Mouse (Mus musculus) urinary bladder, adult 2 months (tissue): ENCODE results near the gene Odr4. TPM values are rescaled to one million over a fixed set of nuclear protein-coding genes. Genes with fewer than 3 reads are reported as not detected.

Source experiments
- DNase-seq: peaks from one replicate; pipeline ENCODE4 v3.0.0; 2022; ENCODE audit warnings: low spot score
- polyA plus RNA-seq: library from polyadenylated mRNA; depleted of rRNA; stranded (reverse); fragments of >200 nt; gene quantifications from 2 replicates; pipeline ENCODE4 v1.2.3, GENCODE M21; 2012; rRNA removed

Odr4 gene
- 44.3 and 46.5 TPM in 2 replicates for polyA plus RNA-seq

GRCm38 (mm10) chr1:150392638-150393487 lies at the start of gene Odr4, which contains the start of gene Tpr:
TSS of gene Odr4 (minus strand) at chr1:150393080.
TSS of gene Tpr (plus strand) at chr1:150392838.
- DNase-seq = peak; percentile 100

GRCm38 (mm10) chr1:150441731-150442130 lies 48.9 kb upstream of the Odr4 start:
- DNase-seq = no peak

- no peak for DNase-seq
Measured at GRCm38 (mm10) chr1:150438641-150439040, 45.8 kb upstream of the Odr4 start.

- no peak for DNase-seq
Measured at GRCm38 (mm10) chr1:150426216-150426615, 33.3 kb upstream of the Odr4 start.

GRCm38 (mm10) chr1:150425665-150426064 lies 32.8 kb upstream of the Odr4 start:
- DNase-seq = no peak

- no peak for DNase-seq
Measured at GRCm38 (mm10) chr1:150418426-150418825, 25.5 kb upstream of the Odr4 start.

GRCm38 (mm10) chr1:150416006-150416405 lies 23.1 kb upstream of the Odr4 start:
- no peak for DNase-seq

- DNase-seq = no peak
Measured at GRCm38 (mm10) chr1:150409996-150410395, 17.1 kb upstream of the Odr4 start.

GRCm38 (mm10) chr1:150407285-150407684 lies 14.4 kb upstream of the Odr4 start:
- no peak for DNase-seq

- no peak for DNase-seq
Measured at GRCm38 (mm10) chr1:150404555-150404954, 11.7 kb upstream of the Odr4 start.

- DNase-seq = no peak
Measured at GRCm38 (mm10) chr1:150403914-150404313, 11.0 kb upstream of the Odr4 start.

GRCm38 (mm10) chr1:150396001-150396400 lies 3.1 kb upstream of the Odr4 start:
- DNase-seq = no peak

- no peak for DNase-seq
Measured at GRCm38 (mm10) chr1:150393488-150393852, 590 bp upstream of the Odr4 start.

- DNase-seq = no peak
Measured at GRCm38 (mm10) chr1:150391931-150392637, 796 bp downstream of the Odr4 start.

- DNase-seq = no peak
Measured at GRCm38 (mm10) chr1:150389390-150390129, 3.3 kb downstream of the Odr4 start.

- no peak for DNase-seq
Measured at GRCm38 (mm10) chr1:150387572-150387971, 5.3 kb downstream of the Odr4 start.

- DNase-seq = no peak
Measured at GRCm38 (mm10) chr1:150384138-150384537, 8.7 kb downstream of the Odr4 start.

- DNase-seq = no peak
Measured at GRCm38 (mm10) chr1:150374247-150374646, 18.6 kb downstream of the Odr4 start.

GRCm38 (mm10) chr1:150372895-150373294 lies 20.0 kb downstream of the Odr4 start:
- DNase-seq = no peak

- DNase-seq = no peak
Measured at GRCm38 (mm10) chr1:150360864-150361263, 32.0 kb downstream of the Odr4 start.

GRCm38 (mm10) chr1:150335111-150335510 lies 57.8 kb downstream of the Odr4 start:
- no peak for DNase-seq

GRCm38 (mm10) chr1:150319205-150319604 lies 73.7 kb downstream of the Odr4 start, which contains the start of gene Pdc:
TSS of gene Pdc (plus strand) at chr1:150319417.
- DNase-seq = no peak
